Mouse (Mus musculus) heart, embryonic 10.5 days (tissue): ENCODE results near the gene Bicd2. TPM values are rescaled to one million over a fixed set of nuclear protein-coding genes. Genes with fewer than 3 reads are reported as not detected.
A peak's percentile ranks its signal among the peaks of the same experiment; 100 is the strongest.

Experiments
- DNase-seq: peaks from one replicate; pipeline ENCODE4 v3.0.0-alpha.2; 2017; ENCODE audit warnings: low spot score
- H3K27ac ChIP-seq: fragments of 300-500 bp; sonication (generic); 2 replicates; pipeline ENCODE4 v1.5.1; 2016; ENCODE audit warnings: mild to moderate bottlenecking
- H3K27me3 ChIP-seq: fragments of 300-500 bp; sonication (generic); 2 replicates; pipeline ENCODE4 v1.6.1; 2016; ENCODE audit warnings: mild to moderate bottlenecking; ENCODE audit not compliant: poor library complexity, insufficient read depth, severe bottlenecking
- H3K36me3 ChIP-seq: fragments of 300-500 bp; sonication (generic); 2 replicates; pipeline ENCODE4 v1.6.1; 2016; ENCODE audit warnings: mild to moderate bottlenecking, moderate library complexity
- H3K4me1 ChIP-seq: fragments of 300-500 bp; sonication (generic); 2 replicates; pipeline ENCODE4 v1.6.1; 2016; ENCODE audit warnings: mild to moderate bottlenecking
- H3K4me3 ChIP-seq: fragments of 300-500 bp; sonication (generic); 2 replicates; pipeline ENCODE4 v1.5.1; 2016; ENCODE audit warnings: mild to moderate bottlenecking, moderate library complexity
- H3K9me3 ChIP-seq: fragments of 300-500 bp; sonication (generic); 2 replicates; pipeline ENCODE4 v1.6.1; 2016; ENCODE audit warnings: mild to moderate bottlenecking, moderate library complexity
- WGBS: fragments of 180-500 bp; shearing (Covaris S2); methylation state at CpG from one replicate; pipeline ENCODE4 v1.1.7; 2016; 5-methylcytosine and 5-hydroxymethylcytosine counted together
- polyA plus RNA-seq: library from polyadenylated mRNA; unstranded; fragments of >200 nt; fragmentation: Nextera tagmentation; extraction: Ambion mirVana; gene quantifications from 2 replicates; pipeline ENCODE4 v1.2.1, GENCODE M21; 2016

Bicd2 gene
- polyA plus RNA-seq, 1 experiment from 2014 or later = 37.5 TPM

DNA sequence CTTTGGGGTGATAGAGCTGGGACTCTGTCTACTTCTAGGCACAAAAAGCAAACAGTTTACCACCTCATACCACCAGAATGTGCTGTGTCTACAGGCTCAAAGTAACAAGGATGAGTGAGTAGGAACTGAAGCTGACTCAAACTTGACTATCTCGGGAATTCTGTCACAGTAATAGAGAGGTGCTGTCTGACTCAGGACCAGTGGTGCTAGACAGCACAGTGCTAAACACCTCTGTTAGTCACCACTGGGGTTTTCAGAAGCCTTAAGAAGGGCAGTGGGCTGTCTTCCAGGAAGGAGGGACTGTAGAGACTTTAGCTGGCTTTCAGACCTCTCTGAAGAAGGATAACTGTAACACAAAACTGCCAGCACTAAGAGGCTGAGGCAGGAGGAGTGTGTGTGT is 55.4 kb downstream of the Bicd2 start:
- no peaks in the 10 kb centered on the region for H3K27me3 ChIP-seq
- WGBS = 63% methylated on average over 1 of the region's 1 CpGs
- no peak overlapping the region for H3K4me3 ChIP-seq
- peaks cover 22% of the 10 kb centered on the region for H3K4me1 ChIP-seq
- H3K36me3 ChIP-seq = 0 out of 2 replicates have a peak, but pooled peaks cover 2% of the 10 kb centered on the region
- no peak for DNase-seq
- H3K27ac ChIP-seq = no peak overlapping the region
- H3K9me3 ChIP-seq = no peaks in the 10 kb centered on the region

DNA sequence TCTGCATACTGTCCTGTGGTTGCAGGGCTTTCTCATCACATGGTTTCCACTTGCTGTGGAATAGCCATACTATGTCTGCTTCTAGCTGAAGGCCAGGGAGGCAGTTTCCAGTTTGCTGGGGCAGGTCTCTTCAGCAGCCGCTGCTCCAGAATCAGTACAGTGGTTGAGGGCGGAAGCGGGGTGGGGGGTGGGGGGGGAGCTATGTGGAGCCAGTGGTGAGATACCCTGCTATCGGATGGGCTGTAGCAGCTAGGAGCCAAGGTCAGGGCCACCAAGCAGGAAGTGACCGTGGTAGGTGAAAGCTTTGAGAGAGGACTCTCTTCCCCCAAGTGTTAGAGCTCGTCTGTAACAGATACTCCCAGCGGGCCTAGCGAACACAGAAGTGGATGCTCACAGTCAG is 56.8 kb downstream of the Bicd2 start:
- H3K27ac ChIP-seq = no peak overlapping the region
- no peaks in the 10 kb centered on the region for H3K27me3 ChIP-seq
- WGBS = 79% methylated on average over 8 of the region's 8 CpGs
- H3K4me3 ChIP-seq = no peak overlapping the region
- no peaks in the 10 kb centered on the region for H3K9me3 ChIP-seq
- DNase-seq = no peak
- H3K4me1 ChIP-seq = peaks cover 22% of the 10 kb centered on the region
- H3K36me3 ChIP-seq = 0 out of 2 replicates have a peak, but pooled peaks cover 2% of the 10 kb centered on the region

GRCm38 (mm10) chr13:49400139-49400538 is 58.8 kb downstream of the Bicd2 start:
- peaks cover 17% of the 10 kb centered on the region for H3K4me1 ChIP-seq
- DNase-seq = peak; percentile 82
- WGBS = 79% methylated on average over 6 of the region's 6 CpGs
- no peaks in the 10 kb centered on the region for H3K9me3 ChIP-seq
- H3K27me3 ChIP-seq = no peaks in the 10 kb centered on the region
- H3K36me3 ChIP-seq = 0 out of 2 replicates have a peak, but pooled peaks cover 2% of the 10 kb centered on the region
- H3K27ac ChIP-seq = no peak overlapping the region
- H3K4me3 ChIP-seq = no peak overlapping the region

DNA sequence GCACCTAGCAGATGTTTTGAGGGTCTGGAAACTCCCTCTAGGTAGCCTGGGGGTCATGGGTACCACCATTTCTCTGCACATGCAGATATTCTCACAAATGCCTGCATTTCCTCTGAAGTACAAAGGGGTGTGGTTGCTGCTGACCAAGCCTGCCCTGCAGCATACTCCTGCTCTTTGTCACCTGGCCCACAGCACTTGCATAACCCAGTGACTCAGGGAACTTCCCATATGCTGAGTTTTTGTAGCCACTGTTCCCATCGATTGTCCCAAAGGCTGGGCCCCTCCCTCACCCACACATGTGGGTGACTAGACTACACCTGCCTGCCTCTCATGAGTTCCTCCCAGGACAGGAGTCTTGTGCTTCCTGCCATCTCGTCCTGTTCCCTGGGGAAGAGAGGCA is 61.2 kb downstream of the Bicd2 start:
- Histone ChIP-seq H3K4me3 (no peak overlapping the region), H3K27me3 (no peaks in the 10 kb centered on the region), H3K36me3 (no peaks in the 10 kb centered on the region), H3K9me3 (no peaks in the 10 kb centered on the region), H3K4me1 (peaks cover 8% of the 10 kb centered on the region; the same call in 1 of the 2 replicates), H3K27ac (no peak overlapping the region)
- WGBS = 65% methylated on average over 2 of the region's 2 CpGs
- no peak for DNase-seq

GRCm38 (mm10) chr13:49407795-49408194 is 66.4 kb downstream of the Bicd2 start:
- Histone ChIP-seq H3K27me3 (no peaks in the 10 kb centered on the region), H3K36me3 (no peaks in the 10 kb centered on the region), H3K4me3 (no peak overlapping the region), H3K9me3 (no peaks in the 10 kb centered on the region), H3K27ac (no peak overlapping the region), H3K4me1 (no peaks in the 10 kb centered on the region)
- no peak for DNase-seq

DNA sequence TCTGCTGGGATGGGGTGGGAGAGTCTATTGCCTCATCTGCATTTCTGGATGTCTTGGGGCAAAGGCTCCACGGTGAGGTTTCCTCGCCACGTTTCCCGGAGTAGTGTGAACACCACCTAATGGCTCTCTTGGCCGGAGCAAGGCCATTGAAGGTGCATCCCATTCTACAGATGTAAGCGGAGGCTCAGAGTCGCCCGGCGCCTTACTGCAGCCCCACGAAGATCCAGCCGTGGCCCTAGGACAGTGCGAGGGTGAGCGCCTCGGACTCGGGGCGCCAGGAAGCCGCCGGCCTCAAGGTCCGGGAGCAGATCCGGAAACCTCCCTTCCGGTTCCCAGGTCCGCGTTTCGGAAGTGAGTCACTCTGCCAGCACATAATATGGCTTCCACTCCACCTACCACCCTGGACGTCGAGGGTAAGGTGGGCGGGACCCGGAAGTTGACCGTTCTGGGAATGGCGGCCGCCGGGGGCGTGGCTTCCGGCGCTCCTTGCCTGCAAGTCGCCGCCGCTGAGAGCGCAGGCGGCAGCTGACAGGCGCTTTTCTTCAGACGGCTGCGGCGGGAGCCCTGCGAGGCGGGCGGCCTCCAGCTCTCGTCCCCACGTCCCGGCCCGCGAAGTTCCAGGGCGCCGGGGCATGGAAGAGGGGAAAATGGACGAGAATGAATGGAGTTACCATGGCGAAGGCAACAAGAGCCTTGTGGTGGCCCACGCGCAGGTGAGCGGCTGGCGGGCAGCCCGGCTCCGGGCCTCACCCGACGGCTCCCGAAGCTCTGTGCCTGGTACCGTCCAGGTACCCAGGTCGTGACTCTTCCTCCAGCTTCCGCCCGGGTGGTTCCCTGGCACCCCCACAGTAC is 79.6 kb downstream of the Bicd2 start, which contains the start of gene Ippk:
Gene Ippk, plus strand, starts transcription at position 496 of the 852 bp plus-strand sequence.
- no peaks in the 10 kb centered on the region for H3K9me3 ChIP-seq
- H3K36me3 ChIP-seq = no peaks in the 10 kb centered on the region
- H3K27me3 ChIP-seq = peaks cover 5% of the 10 kb centered on the region; the same call in 1 of the 2 replicates
- H3K27ac ChIP-seq = peak within 1 kb of the TSS; percentile 95
- under 1% methylated on average over 69 of the region's 69 CpGs for WGBS
- peak; percentile 99 for DNase-seq
- H3K4me1 ChIP-seq = peaks cover 22% of the 10 kb centered on the region
- peak within 1 kb of the TSS; percentile 91 for H3K4me3 ChIP-seq

GRCm38 (mm10) chr13:49421606-49421917 is 80.2 kb downstream of the Bicd2 start:
- no peaks in the 10 kb centered on the region for H3K36me3 ChIP-seq
- H3K9me3 ChIP-seq = no peaks in the 10 kb centered on the region
- peak overlapping the region; percentile 95 for H3K27ac ChIP-seq
- peaks cover 5% of the 10 kb centered on the region; the same call in 1 of the 2 replicates for H3K27me3 ChIP-seq
- H3K4me1 ChIP-seq = peaks cover 24% of the 10 kb centered on the region
- no peak for DNase-seq
- WGBS = 1% methylated on average over 15 of the region's 15 CpGs
- peak overlapping the region; percentile 91 for H3K4me3 ChIP-seq

DNA sequence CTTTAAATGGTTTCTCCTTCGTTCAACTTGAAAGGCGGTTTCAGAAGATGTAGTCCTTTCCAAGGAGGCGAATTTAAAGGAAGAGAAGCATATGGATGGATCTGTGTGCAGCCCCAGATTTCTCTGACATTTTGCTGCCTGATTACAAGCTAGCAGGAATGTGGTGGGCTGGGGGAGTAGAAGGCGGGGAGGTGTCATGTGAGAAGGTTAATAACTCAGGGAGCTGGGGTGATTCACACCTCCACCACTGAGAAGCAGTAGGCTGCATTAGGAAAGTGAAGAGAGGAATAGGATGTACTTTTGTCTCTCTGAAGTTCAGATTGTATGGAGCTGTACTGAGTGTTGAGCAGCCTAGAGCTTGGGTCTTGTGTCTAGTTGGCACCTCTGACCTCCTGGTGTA is 80.6 kb downstream of the Bicd2 start:
- H3K9me3 ChIP-seq = no peaks in the 10 kb centered on the region
- DNase-seq = no peak
- H3K27ac ChIP-seq = peak overlapping the region; percentile 95
- no peaks in the 10 kb centered on the region for H3K36me3 ChIP-seq
- H3K4me3 ChIP-seq = peak overlapping the region; percentile 91
- 22% methylated on average over 4 of the region's 4 CpGs for WGBS
- H3K4me1 ChIP-seq = peaks cover 27% of the 10 kb centered on the region
- H3K27me3 ChIP-seq = peaks cover 5% of the 10 kb centered on the region; the same call in 1 of the 2 replicates

- Histone ChIP-seq H3K4me3 (no peak overlapping the region), H3K4me1 (peaks cover 44% of the 10 kb centered on the region), H3K27me3 (no peaks in the 10 kb centered on the region), H3K9me3 (no peaks in the 10 kb centered on the region), H3K36me3 (no peaks in the 10 kb centered on the region), H3K27ac (no peak overlapping the region)
- DNase-seq = no peak
- 85% methylated on average over 3 of the region's 3 CpGs for WGBS
These were observed 85.4 kb downstream of the Bicd2 start for GRCm38 (mm10) chr13:49426736-49427135.

GRCm38 (mm10) chr13:49428042-49428675 is 86.8 kb downstream of the Bicd2 start:
- peaks cover 10% of the 10 kb centered on the region; the same call in 1 of the 2 replicates for H3K36me3 ChIP-seq
- no peaks in the 10 kb centered on the region for H3K9me3 ChIP-seq
- H3K4me1 ChIP-seq = peaks cover 30% of the 10 kb centered on the region
- H3K4me3 ChIP-seq = no peak overlapping the region
- 89% methylated on average over 1 of the region's 1 CpGs for WGBS
- DNase-seq = no peak
- H3K27me3 ChIP-seq = no peaks in the 10 kb centered on the region
- no peak overlapping the region for H3K27ac ChIP-seq

DNA sequence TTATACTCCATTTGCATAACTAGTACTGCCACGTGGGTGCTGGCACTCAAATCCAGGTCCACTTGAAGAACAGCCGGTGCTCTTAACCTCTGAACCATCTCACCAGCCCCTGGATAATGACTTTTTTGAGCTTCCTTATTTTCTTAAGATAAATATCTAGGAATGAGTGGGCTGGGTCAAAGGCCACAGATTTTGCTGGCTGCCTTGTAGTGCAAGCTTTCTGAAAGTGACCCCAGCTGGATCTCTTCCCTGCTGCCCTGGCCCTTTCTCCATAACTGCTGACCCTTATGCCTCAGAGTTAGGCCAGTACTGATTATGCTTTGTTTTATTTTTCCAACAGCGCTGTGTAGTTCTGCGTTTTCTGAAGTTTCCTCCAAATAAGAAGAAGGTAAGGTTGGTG is 89.1 kb downstream of the Bicd2 start:
- peaks cover 23% of the 10 kb centered on the region for H3K36me3 ChIP-seq
- no peak overlapping the region for H3K4me3 ChIP-seq
- no peak for DNase-seq
- H3K9me3 ChIP-seq = no peaks in the 10 kb centered on the region
- H3K27ac ChIP-seq = no peak overlapping the region
- no peaks in the 10 kb centered on the region for H3K27me3 ChIP-seq
- H3K4me1 ChIP-seq = peaks cover 28% of the 10 kb centered on the region
- WGBS = 66% methylated on average over 4 of the region's 4 CpGs

DNA sequence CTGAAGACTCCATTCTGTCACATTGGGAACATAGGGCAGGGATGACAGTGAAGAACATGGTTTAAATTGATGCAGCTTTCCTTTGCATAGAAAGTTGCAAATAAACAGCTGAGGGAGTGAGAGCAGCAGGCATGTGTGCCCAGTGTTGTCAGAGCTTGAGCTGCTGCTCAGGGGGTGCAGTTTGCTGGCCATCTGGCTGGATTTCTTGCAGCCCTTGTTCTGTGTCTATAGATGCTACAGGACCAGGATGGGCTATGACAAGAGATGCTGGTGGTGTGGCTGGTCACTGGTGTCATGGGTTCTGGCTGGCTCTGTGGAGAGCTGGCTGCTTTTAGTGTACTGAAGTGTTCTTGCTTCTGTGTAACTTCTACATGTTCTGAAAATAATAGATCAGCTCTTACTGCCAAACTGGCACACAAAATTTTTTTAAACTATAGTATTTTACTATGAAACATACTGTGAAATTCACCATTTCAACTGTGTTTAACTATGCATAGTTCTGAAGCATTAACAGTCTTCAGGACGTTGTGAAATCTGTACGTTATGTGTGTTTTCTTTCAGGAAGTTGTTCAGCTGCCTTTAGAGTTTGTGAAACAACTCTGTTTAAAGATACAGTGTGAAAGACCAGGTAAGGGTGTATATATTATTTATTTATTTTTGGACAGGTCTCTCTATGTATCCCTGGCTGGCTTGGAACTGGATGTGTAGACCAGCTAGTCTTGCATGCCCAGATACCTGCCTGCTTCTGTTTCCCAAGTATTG is 92.1 kb downstream of the Bicd2 start:
- DNase-seq = no peak
- peaks cover 20% of the 10 kb centered on the region for H3K4me1 ChIP-seq
- no peak overlapping the region for H3K27ac ChIP-seq
- 90% methylated on average over 2 of the region's 2 CpGs for WGBS
- H3K4me3 ChIP-seq = no peak overlapping the region
- H3K36me3 ChIP-seq = peaks cover 49% of the 10 kb centered on the region
- H3K9me3 ChIP-seq = no peaks in the 10 kb centered on the region
- no peaks in the 10 kb centered on the region for H3K27me3 ChIP-seq

- Histone ChIP-seq H3K4me1 (peaks cover 13% of the 10 kb centered on the region), H3K27ac (peak overlapping the region; percentile 64; the same call in 1 of the 2 replicates), H3K36me3 (peaks cover 52% of the 10 kb centered on the region), H3K27me3 (no peaks in the 10 kb centered on the region), H3K4me3 (no peak overlapping the region), H3K9me3 (no peaks in the 10 kb centered on the region)
- 82% methylated on average over 1 of the region's 1 CpGs for WGBS
- no peak for DNase-seq
These were observed 94.4 kb downstream of the Bicd2 start for GRCm38 (mm10) chr13:49435745-49436144.
